Mouse (Mus musculus): ENCODE measurements at regions not wholly inside any gene's neighbourhood (a gene's known extent, or its start where the extent isn't known, plus 50 kb on each side); places are given as distances from the start of the nearest gene placed in this dataset.

- no peak for DNase-seq (ENCODE audit: low spot score in 2 of 2)
Measured at GRCm38 (mm10) chr1:137452749-137453148, 492.5 kb upstream of the Nr5a2 start.

- DNase-seq (ENCODE audit: low spot score in 2 of 2), result no peak
Measured at GRCm38 (mm10) chr1:137446497-137446896, 486.2 kb upstream of the Nr5a2 start.

GRCm38 (mm10) chr1:137428110-137428509, 467.9 kb upstream of the Nr5a2 start:
- DNase-seq (ENCODE audit: low spot score in 2 of 2), result no peak

- DNase-seq (ENCODE audit: low spot score in 2 of 2), result no peak
Measured at GRCm38 (mm10) chr1:137418388-137418787, 458.1 kb upstream of the Nr5a2 start.

GRCm38 (mm10) chr1:137396736-137397135, 436.5 kb upstream of the Nr5a2 start:
- DNase-seq (ENCODE audit: low spot score in 2 of 2), result no peak

GRCm38 (mm10) chr1:137387509-137387908, 427.3 kb upstream of the Nr5a2 start:
- no peak for DNase-seq (ENCODE audit: low spot score in 2 of 2)

GRCm38 (mm10) chr1:137378072-137378985, 418.1 kb upstream of the Nr5a2 start:
- DNase-seq (ENCODE audit: low spot score in 2 of 2), result no peak

- DNase-seq (ENCODE audit: low spot score in 2 of 2), result no peak
Measured at GRCm38 (mm10) chr1:137376685-137377084, 416.4 kb upstream of the Nr5a2 start.

- no peak for DNase-seq (ENCODE audit: low spot score in 2 of 2)
Measured at GRCm38 (mm10) chr1:137374641-137375040, 414.4 kb upstream of the Nr5a2 start.

GRCm38 (mm10) chr1:137373509-137374420, 413.5 kb upstream of the Nr5a2 start:
- DNase-seq (ENCODE audit: low spot score in 2 of 2), result no peak

- no peak for DNase-seq (ENCODE audit: low spot score in 2 of 2)
Measured at GRCm38 (mm10) chr1:137372236-137372635, 412.0 kb upstream of the Nr5a2 start.

GRCm38 (mm10) chr1:137364396-137364795, 404.1 kb upstream of the Nr5a2 start:
- no peak for DNase-seq (ENCODE audit: low spot score in 2 of 2)

- no peak for DNase-seq (ENCODE audit: low spot score in 2 of 2)
Measured at GRCm38 (mm10) chr1:137363969-137364368, 403.7 kb upstream of the Nr5a2 start.

- DNase-seq (ENCODE audit: low spot score in 2 of 2), result no peak
Measured at GRCm38 (mm10) chr1:137363561-137363960, 403.3 kb upstream of the Nr5a2 start.

- no peak for DNase-seq (ENCODE audit: low spot score in 2 of 2)
Measured at GRCm38 (mm10) chr1:137360688-137361570, 400.7 kb upstream of the Nr5a2 start.

- no peak for DNase-seq (ENCODE audit: low spot score in 2 of 2)
Measured at GRCm38 (mm10) chr1:137355941-137356512, 395.8 kb upstream of the Nr5a2 start.

GRCm38 (mm10) chr1:137352390-137353027, 392.3 kb upstream of the Nr5a2 start:
- no peak for DNase-seq (ENCODE audit: low spot score in 2 of 2)

- no peak for DNase-seq (ENCODE audit: low spot score in 2 of 2)
Measured at GRCm38 (mm10) chr1:137334137-137334536, 373.9 kb upstream of the Nr5a2 start.

- no peak for DNase-seq (ENCODE audit: low spot score in 2 of 2)
Measured at GRCm38 (mm10) chr1:137332108-137332769, 372.0 kb upstream of the Nr5a2 start.

- DNase-seq (ENCODE audit: low spot score in 2 of 2), result no peak
Measured at GRCm38 (mm10) chr1:137331746-137332107, 371.5 kb upstream of the Nr5a2 start.

Measured in thymus, postnatal 10 days (tissue).